Mouse (Mus musculus) spleen, postnatal 36 days (tissue): ENCODE measurements around the gene Amigo3.
A peak's percentile ranks its signal among the peaks of the same experiment; 100 is the strongest.

Source experiments
- DNase-seq, 2 experiments: peaks; one replicate each; pipeline ENCODE4 v3.0.0; 2022; ENCODE audit warnings: low spot score in 2 of 2, mixed read lengths in 1 of 2

The Amigo3 gene

DNA sequence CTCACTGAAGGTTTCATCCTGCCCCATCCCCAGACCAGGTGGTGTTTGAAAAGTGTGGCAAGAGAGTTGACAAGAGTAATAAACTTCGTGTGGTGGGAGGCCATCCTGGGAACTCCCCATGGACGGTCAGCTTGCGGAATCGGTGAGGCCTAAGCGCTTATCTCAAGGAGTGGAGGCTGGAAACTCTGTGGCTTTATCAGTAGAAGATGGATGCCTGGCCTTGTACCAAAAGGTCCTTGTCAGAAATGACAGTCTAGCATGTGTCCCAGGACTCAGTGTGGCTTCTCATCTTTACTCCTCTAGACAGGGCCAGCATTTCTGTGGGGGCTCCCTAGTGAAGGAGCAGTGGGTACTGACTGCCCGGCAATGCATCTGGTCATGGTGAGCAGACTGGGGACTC lies 30.6 kb downstream of the Amigo3 start:
- DNase-seq: peak; percentile 45 to 60

DNA sequence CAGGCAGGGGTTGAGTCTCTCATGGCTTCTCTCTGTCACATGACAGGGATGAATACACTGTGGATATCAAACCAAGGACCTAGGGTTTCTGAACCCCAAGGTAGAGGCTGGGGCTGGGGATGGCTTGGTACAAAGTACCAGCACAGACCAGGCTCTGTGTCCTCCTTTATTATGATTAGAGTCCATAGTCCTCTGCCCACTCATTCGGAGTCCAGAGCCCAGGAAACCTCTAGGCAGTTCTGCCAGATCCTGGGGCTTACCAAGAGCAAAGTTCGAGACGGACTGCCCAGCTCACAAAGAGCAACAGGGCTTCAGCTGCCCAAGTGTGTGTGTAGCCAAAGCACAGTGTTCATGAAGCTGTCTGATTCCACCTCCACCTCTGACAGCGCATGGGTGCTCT lies 32.3 kb downstream of the Amigo3 start:
- DNase-seq: no peak

DNA sequence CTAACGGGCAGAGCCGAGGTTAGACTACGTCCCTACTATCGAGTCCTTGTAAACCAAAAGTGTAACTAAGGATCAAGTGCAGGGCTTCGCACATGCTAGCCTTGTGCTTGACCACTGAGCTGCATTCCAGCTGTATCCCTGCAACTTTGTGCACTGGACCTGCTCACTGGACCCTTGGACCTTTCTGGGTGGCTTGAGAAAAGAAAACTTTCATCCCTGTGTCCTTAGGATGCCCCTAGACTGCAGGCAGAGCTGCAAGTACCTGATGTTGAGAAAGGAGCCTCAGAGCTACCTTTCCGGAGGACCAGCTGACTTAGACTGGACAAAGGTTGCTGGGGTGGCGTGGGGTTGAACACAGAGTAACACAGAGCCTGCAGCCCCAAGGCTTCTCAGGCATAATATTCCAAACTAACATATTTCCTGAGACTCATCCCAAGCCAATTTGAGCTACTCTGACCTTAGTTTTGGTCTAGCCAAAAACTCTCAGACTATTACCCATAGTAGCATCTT lies 37.7 kb downstream of the Amigo3 start:
- no peak for DNase-seq

DNA sequence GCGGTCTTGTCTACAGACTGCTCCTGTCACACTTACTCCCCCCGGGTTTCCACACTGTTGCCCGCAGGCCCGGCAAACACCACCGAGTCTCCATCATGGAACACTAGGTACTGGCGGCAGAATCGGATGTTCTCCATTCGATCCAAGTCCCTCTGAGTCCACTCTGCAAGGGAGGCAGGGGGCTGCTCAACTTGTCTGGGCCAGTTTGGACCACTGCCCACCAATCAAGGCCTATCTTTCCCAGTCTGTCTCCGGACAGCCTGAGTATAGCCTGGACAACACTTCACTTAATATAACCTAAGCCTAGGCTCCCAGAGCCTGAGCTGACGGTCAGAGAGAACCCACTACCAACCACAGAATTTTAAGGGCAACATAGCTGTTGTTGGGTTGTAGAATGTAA lies 40.6 kb downstream of the Amigo3 start:
- no peak for DNase-seq

DNA sequence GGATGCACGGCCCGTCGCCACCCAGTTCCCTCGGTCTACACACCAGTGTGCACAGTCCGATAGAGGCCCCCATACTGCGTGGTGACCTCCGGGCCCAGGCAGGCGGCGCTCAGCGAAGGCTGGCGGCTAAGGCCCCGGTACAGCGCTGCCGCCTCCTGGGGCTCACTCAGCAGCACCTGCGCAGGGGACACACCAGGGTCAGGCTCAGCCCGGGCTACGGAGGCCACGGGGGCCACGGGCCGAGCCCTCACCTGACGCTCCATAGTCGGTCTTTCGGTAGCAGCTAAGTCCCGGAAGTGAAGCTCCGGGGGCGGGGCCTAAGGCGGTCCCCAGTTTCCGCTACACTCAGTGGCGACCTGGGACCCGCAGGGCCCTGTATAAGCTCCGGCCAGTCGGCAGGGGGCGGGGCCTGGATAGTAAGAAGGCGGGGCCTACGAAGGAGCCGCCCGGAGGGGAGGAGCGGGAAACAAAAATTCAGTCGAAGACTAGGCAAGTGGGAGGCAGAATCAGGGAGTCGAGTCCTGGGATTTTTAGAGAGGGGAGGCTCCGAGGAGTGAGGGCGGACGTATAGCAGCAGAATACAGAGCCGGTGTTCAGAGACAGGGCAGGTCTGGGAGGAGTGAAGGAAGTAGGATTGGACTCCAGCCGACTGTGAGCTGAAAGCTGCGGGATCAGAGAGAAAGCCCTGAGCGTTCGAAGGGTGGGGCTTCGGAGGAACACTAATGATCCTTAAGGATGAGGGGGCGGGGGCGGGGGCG lies 41.4 kb downstream of the Amigo3 start, which contains the start of gene Apeh:
Gene Apeh, minus strand, starts transcription at position 423 of the 758 bp plus-strand sequence.
- DNase-seq: peak; percentile 97

DNA sequence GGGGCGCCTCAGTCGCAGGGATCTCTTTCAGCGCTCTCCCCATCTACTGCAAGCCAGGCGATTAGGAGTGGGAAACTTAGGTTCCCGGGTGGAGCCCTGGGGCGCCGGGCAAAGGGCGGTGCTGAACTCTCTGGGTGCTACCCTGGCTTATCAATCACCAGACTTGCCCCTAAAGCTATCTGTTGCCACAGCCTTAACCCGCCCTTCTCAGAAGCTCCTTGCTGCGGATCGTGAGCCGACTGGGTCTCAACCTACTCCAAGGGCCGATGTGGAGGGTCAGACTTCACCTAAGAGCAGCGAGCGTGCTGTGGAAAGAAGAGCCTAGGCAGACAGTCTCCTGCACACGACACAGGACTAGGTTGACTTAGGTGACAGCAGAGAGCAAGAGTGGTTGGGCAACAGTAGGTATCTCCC lies 42.0 kb downstream of the Amigo3 start:
- DNase-seq: peak; percentile 74 to 84

DNA sequence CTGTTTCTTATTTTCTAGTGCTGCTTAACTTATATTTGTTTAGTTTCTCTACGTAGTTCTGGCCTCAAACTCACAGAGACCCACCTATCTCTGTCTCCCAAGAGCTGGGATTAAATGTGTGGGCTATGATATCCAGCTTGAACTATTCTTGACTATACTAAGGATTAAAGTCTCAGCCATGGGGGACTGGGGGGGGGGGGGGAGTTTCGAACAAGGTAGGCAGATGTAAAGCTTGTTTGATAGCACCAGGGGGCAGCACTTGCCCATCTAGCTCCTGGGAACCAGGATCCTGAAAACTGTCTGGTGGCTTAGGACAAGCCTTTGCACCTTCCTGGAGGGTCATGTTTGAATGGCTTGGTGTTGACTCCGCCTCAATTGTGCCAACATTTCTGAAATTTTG lies 42.6 kb downstream of the Amigo3 start:
- DNase-seq: peak; percentile 55 to 65

DNA sequence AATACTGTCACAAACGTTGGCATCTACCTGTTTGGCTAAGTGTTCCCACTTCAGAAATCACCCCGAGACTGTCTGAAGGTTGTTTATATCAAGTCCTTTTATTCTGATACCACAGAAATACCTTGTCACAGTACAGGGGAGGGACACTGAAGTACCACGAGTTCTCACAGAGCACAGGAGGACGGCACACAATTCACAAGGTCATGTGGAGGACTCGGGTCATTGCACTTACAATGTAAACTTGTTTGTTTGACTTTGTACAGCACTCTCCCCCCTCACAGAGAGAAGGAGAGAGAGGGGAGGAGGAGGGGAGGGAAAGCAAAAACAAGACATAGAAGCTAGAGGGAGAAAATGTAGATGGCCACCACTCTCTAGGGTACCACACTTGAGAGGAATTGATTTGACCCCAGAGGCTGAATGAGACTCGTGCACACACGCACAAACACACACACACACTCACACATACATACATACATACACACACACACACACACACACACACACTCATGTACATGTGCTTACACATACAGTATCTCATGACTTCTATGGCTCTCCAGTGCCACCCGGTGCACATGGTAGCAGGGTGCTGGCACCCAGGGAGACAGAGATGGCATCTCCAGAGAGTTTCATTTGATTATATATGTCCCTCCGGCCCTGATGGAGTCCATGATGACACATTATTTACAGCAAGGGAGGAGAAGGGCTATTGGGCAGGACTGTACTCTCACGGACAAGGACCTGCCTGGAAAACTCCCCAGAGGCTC lies 43.2 kb downstream of the Amigo3 start:
- DNase-seq: no peak

DNA sequence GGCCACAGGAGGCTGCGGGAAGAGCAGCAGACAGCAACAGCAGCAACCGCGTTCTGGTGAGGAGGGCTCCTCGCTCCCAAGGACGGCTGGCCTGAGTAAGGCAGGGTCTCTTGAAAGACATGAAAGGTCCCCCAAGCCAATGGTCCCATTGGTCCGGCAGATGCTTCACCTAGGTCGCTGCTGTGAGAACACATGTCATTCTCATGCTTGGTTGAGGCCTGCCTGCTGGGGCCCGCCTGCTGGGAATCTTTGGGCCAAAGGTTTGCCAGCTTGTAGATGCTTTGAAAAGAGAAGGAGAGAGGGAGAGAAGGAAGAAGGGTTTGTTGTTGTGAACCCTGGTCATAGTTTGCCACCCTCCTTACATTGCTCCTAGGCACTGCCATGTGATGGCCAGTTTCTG lies 46.7 kb downstream of the Amigo3 start:
- DNase-seq: no peak

DNA sequence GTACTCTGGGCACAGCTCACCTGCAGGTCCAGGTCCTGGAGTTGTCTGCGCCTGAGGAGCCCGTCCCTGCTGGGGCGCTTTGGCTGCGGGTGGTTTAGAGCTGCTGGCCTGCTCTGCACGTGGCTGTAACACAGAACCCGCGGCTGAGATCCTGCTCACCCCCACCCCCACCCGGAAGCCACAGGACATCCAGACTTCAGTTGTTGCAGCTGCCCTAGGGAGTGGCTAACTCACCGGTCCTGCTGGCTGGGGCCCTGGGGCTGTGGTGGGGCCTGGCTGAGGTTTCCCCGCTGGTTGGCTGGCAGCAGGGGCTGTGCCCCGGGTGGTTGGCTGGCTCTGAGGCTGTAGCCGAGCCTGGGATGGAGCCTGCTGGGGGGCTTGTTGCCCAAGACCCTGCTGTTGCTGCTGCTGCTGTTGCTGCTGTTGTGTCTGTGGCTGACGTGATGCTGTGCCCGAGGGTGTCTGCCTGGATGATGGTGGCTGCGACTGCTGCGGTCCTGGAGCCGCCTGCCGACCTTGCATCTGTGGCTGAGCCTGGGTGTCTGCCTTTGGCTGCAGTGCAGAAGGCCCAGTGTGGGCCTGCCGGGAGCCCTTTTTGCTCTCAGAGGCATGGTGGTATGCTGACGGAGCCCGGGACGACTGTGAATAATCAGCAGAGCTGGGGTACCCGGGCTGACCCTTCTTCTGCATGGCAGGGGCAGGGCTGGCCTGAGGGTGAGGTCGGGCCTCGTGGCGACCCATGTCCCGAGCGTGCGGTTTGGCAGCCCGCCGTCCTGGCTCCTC lies 52.0 kb downstream of the Amigo3 start:
- no peak for DNase-seq
